Mouse (Mus musculus) adrenal gland, postnatal 14 days (tissue): ENCODE results near the gene Rsph1. TPM values are rescaled to one million over a fixed set of nuclear protein-coding genes. Genes with fewer than 3 reads are reported as not detected.

Experiments
- DNase-seq: peaks from one replicate; pipeline ENCODE4 v3.0.0; 2021; ENCODE audit warnings: mixed read lengths
- long read RNA-seq, 2 experiments: library from polyadenylated mRNA; stranded (forward); transcript quantifications; one replicate each; pipeline ENCODE4 v2.0.0; 2021
- total RNA-seq: library from RNA; stranded (reverse); gene quantifications from 2 replicates; pipeline ENCODE4 v1.2.3, GENCODE M21; 2021

Gene Rsph1
- total RNA-seq: 6.4 and 6.7 TPM in 2 replicates
- long read RNA-seq, experiment 1, transcript Rsph1-201 (9 exons, 1,191 nt): major isoform, 7 of 12 reads
- long read RNA-seq, experiment 1, partial matches to known transcripts: 3 of 12 reads
- long read RNA-seq, experiment 1, other reads (novel, unspliced or antisense): 1 of 12 reads
- long read RNA-seq, experiment 2, partial matches to known transcripts: 3 of 8 reads
- long read RNA-seq, experiment 2, other reads (novel, unspliced or antisense): 0 of 8 reads

- DNase-seq: peak; percentile 100
Observed at GRCm38 (mm10) chr17:31276922-31277918, at the start of gene Rsph1. Gene Rsph1, minus strand, starts transcription at chr17:31277383.

- no peak for DNase-seq
Observed at GRCm38 (mm10) chr17:31326220-31326852, 49.2 kb upstream of the Rsph1 start.

GRCm38 (mm10) chr17:31325451-31326219 is 48.5 kb upstream of the Rsph1 start:
- peak; percentile 54 for DNase-seq

GRCm38 (mm10) chr17:31324227-31324626 is 47.0 kb upstream of the Rsph1 start:
- no peak for DNase-seq

- no peak for DNase-seq
Observed at GRCm38 (mm10) chr17:31323379-31323778, 46.2 kb upstream of the Rsph1 start.

- no peak for DNase-seq
Observed at GRCm38 (mm10) chr17:31322446-31322845, 45.3 kb upstream of the Rsph1 start.

GRCm38 (mm10) chr17:31321425-31321824 is 44.2 kb upstream of the Rsph1 start:
- no peak for DNase-seq

GRCm38 (mm10) chr17:31318906-31319767 is 42.0 kb upstream of the Rsph1 start:
- no peak for DNase-seq

- no peak for DNase-seq
Observed at GRCm38 (mm10) chr17:31317521-31318272, 40.5 kb upstream of the Rsph1 start.

GRCm38 (mm10) chr17:31316998-31317397 is 39.8 kb upstream of the Rsph1 start:
- no peak for DNase-seq

- no peak for DNase-seq
Observed at GRCm38 (mm10) chr17:31315993-31316392, 38.8 kb upstream of the Rsph1 start.

- peak; percentile 59 for DNase-seq
Observed at GRCm38 (mm10) chr17:31315046-31315792, 38.0 kb upstream of the Rsph1 start.

- DNase-seq: no peak
Observed at GRCm38 (mm10) chr17:31312648-31313047, 35.5 kb upstream of the Rsph1 start.

GRCm38 (mm10) chr17:31311047-31311446 is 33.9 kb upstream of the Rsph1 start:
- DNase-seq: no peak

- DNase-seq: peak; percentile 31
Observed at GRCm38 (mm10) chr17:31309281-31309793, 32.2 kb upstream of the Rsph1 start.

GRCm38 (mm10) chr17:31308291-31308816 is 31.2 kb upstream of the Rsph1 start:
- no peak for DNase-seq

- no peak for DNase-seq
Observed at GRCm38 (mm10) chr17:31307756-31308155, 30.6 kb upstream of the Rsph1 start.

GRCm38 (mm10) chr17:31305776-31306120 is 28.6 kb upstream of the Rsph1 start:
- DNase-seq: no peak
